Mouse (Mus musculus) heart, postnatal 0 days (tissue): ENCODE data around the gene Eras.

ENCODE experiments used
- CTCF ChIP-seq: IDR thresholded peaks from 2 replicates; pipeline ENCODE4 v1.5.1; 2016; ENCODE audit warnings: antibody characterized with exemption, control low read depth, low read depth
- EP300 ChIP-seq: IDR thresholded peaks from 2 replicates; pipeline ENCODE4 v1.6.1; 2016; ENCODE audit warnings: antibody characterized with exemption, low read depth

GRCm38 (mm10) chrX:7947108-7947899 lies 18.9 kb upstream of the Eras start, which contains the start of gene Hdac6:
- TF ChIP-seq CTCF (no peak), EP300 (no peak)
